Mouse (Mus musculus): ENCODE data around the gene Ttll5. TPM values are rescaled to one million over a fixed set of nuclear protein-coding genes. Genes with fewer than 3 reads are reported as not detected.

The Ttll5 gene
- total and polyA plus RNA-seq, 3 experiments = 7.4 to 18.5 TPM; not detected in 1

- DNase-seq (ENCODE audit: low read depth, low spot score) = no peak
- Histone ChIP-seq H3K27ac (ENCODE audit: control insufficient read depth, low read depth, low read length) (no peak overlapping the region), H3K79me2 (ENCODE audit: control insufficient read depth, insufficient read depth, low read length, poor library complexity) (no peaks in the 10 kb centered on the region), H3K9ac (ENCODE audit: control insufficient read depth, low read depth, low read length, poor library complexity, severe bottlenecking) (no peak overlapping the region), H3K9me3 (replicated peaks; ENCODE audit: insufficient read depth, low read length) (no peaks in the 10 kb centered on the region), H3K27me3 (ENCODE audit: control insufficient read depth in 1 of 2, insufficient read depth in 2 of 2, low read length in 2 of 2) (no peaks in the 10 kb centered on the region), H3K4me3 (ENCODE audit: control insufficient read depth in 1 of 2, insufficient read depth in 1 of 2, low read depth in 2 of 2, low read length in 2 of 2) (no peak overlapping the region), H3K36me3 (ENCODE audit: control insufficient read depth in 1 of 2, insufficient read depth in 2 of 2, low read length in 2 of 2) (no peaks in the 10 kb centered on the region), H3K4me1 (ENCODE audit: control insufficient read depth in 1 of 2, insufficient read depth in 2 of 2, low read length in 2 of 2) (no peaks in the 10 kb centered on the region)
- TF ChIP-seq NRF1 (IDR thresholded peaks at IDR 0.05; ENCODE audit: insufficient read depth, low read depth, low read length, poor library complexity, severe bottlenecking) = no peak
- no peak for TF ChIP-seq GATA1 (IDR thresholded peaks at IDR 0.05; ENCODE audit: low read depth, low read length)
- no peak for TF ChIP-seq MXI1 (IDR thresholded peaks at IDR 0.05; ENCODE audit: low read depth, low read length)
- no peak for TF ChIP-seq SIN3A (IDR thresholded peaks at IDR 0.05; ENCODE audit: low read length)
- TF ChIP-seq UBTF (IDR thresholded peaks at IDR 0.05; ENCODE audit: borderline replicate concordance, insufficient read depth, low read depth, low read length) = no peak
- TF ChIP-seq RAD21 (IDR thresholded peaks at IDR 0.05; ENCODE audit: low read depth, low read length) = no peak
- TF ChIP-seq RCOR1 (IDR thresholded peaks at IDR 0.05; ENCODE audit: low read depth, low read length) = no peak
- no peak for TF ChIP-seq TBP (IDR thresholded peaks at IDR 0.05; ENCODE audit: low read depth, low read length)
- no peak for TF ChIP-seq MAX (IDR thresholded peaks at IDR 0.05; ENCODE audit: low read length)
- no peak for TF ChIP-seq EP300 (IDR thresholded peaks at IDR 0.05; ENCODE audit: low read depth in 1 of 2, low read length in 2 of 2)
- no peak for TF ChIP-seq TAL1 (IDR thresholded peaks at IDR 0.05; ENCODE audit: low read length)
- no peak for TF ChIP-seq JUND (IDR thresholded peaks at IDR 0.05; ENCODE audit: low read depth, low read length)
- no peak for TF ChIP-seq ZMIZ1 (IDR thresholded peaks at IDR 0.05; ENCODE audit: low read depth, low read length)
- TF ChIP-seq CHD1 (IDR thresholded peaks at IDR 0.05; ENCODE audit: low read depth, low read length) = no peak
- no peak for TF ChIP-seq USF1 (IDR thresholded peaks at IDR 0.05; ENCODE audit: low read depth, low read length)
- no peak for TF ChIP-seq TCF12 (IDR thresholded peaks at IDR 0.05; ENCODE audit: low read depth, low read length)
- no peak for TF ChIP-seq USF2 (IDR thresholded peaks at IDR 0.05; ENCODE audit: borderline replicate concordance in 1 of 2, insufficient read depth in 1 of 2, low read depth in 1 of 2, low read length in 2 of 2)
- no peak for TF ChIP-seq ZC3H11A (IDR thresholded peaks at IDR 0.05; ENCODE audit: low read depth, low read length)
- no peak for TF ChIP-seq CHD2 (IDR thresholded peaks at IDR 0.05; ENCODE audit: low read length)
Measured at GRCm38 (mm10) chr12:85960699-85961098, 136.2 kb downstream of the Ttll5 start.

GRCm38 (mm10) chr12:85963160-85963559, 138.7 kb downstream of the Ttll5 start:
- Histone ChIP-seq H3K4me3 (ENCODE audit: control insufficient read depth in 1 of 2, insufficient read depth in 1 of 2, low read depth in 2 of 2, low read length in 2 of 2) (no peak overlapping the region), H3K27me3 (ENCODE audit: control insufficient read depth in 1 of 2, insufficient read depth in 2 of 2, low read length in 2 of 2) (no peaks in the 10 kb centered on the region), H3K36me3 (ENCODE audit: control insufficient read depth in 1 of 2, insufficient read depth in 2 of 2, low read length in 2 of 2) (no peaks in the 10 kb centered on the region), H3K27ac (ENCODE audit: control insufficient read depth, low read depth, low read length) (no peak overlapping the region), H3K9ac (ENCODE audit: control insufficient read depth, low read depth, low read length, poor library complexity, severe bottlenecking) (no peak overlapping the region), H3K9me3 (replicated peaks; ENCODE audit: insufficient read depth, low read length) (no peaks in the 10 kb centered on the region), H3K4me1 (ENCODE audit: control insufficient read depth in 1 of 2, insufficient read depth in 2 of 2, low read length in 2 of 2) (no peaks in the 10 kb centered on the region), H3K79me2 (ENCODE audit: control insufficient read depth, insufficient read depth, low read length, poor library complexity) (no peaks in the 10 kb centered on the region)
- DNase-seq (ENCODE audit: low read depth, low spot score) = no peak
- TF ChIP-seq NELFE (IDR thresholded peaks at IDR 0.05; ENCODE audit: low read depth, low read length) = no peak
- TF ChIP-seq RCOR1 (IDR thresholded peaks at IDR 0.05; ENCODE audit: low read depth, low read length) = no peak
- no peak for TF ChIP-seq MYB (IDR thresholded peaks at IDR 0.05; ENCODE audit: low read depth, low read length)
- no peak for TF ChIP-seq MAFK (IDR thresholded peaks at IDR 0.05; ENCODE audit: borderline replicate concordance, low read depth, low read length)
- no peak for TF ChIP-seq USF1 (IDR thresholded peaks at IDR 0.05; ENCODE audit: low read depth, low read length)
- no peak for TF ChIP-seq ZKSCAN1 (IDR thresholded peaks at IDR 0.05; ENCODE audit: low read depth, low read length)
- TF ChIP-seq ZNF384 (IDR thresholded peaks at IDR 0.05; ENCODE audit: low read depth, low read length) = no peak
- no peak for TF ChIP-seq SIN3A (IDR thresholded peaks at IDR 0.05; ENCODE audit: low read length)
- no peak for TF ChIP-seq ZMIZ1 (IDR thresholded peaks at IDR 0.05; ENCODE audit: low read depth, low read length)
- TF ChIP-seq MXI1 (IDR thresholded peaks at IDR 0.05; ENCODE audit: low read depth, low read length) = no peak
